Mouse (Mus musculus): ENCODE measurements at regions not wholly inside any gene's neighbourhood (a gene's known extent, or its start where the extent isn't known, plus 50 kb on each side); places are given as distances from the start of the nearest gene placed in this dataset.
A peak's percentile ranks its signal among the peaks of the same experiment; 100 is the strongest.

GRCm38 (mm10) chr7:117878903-117879302, 237.1 kb downstream of the Rps15a start:
- no peak for DNase-seq (ENCODE audit: low spot score in 2 of 2)

DNA sequence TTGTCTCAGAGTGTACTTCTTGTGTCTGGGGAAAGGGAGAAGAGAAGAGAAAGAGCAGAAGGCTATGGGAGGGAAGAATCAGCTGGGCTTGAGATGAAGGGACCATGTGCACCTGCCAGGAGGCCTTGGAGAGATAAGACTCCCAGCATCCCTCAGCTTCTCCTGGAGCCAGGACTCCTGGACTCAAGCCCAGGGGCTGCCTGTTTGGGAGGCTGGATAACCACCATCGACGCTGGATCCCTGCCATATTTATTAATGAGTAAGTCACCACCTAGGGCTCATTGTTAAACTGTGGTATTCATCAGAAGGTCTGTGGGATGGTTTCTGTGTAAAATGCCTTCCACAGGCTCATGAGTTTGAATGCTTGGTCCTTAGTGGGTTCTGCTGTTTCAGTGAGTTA, 240.7 kb downstream of the Rps15a start:
- DNase-seq (ENCODE audit: low spot score in 2 of 2), result no peak

DNA sequence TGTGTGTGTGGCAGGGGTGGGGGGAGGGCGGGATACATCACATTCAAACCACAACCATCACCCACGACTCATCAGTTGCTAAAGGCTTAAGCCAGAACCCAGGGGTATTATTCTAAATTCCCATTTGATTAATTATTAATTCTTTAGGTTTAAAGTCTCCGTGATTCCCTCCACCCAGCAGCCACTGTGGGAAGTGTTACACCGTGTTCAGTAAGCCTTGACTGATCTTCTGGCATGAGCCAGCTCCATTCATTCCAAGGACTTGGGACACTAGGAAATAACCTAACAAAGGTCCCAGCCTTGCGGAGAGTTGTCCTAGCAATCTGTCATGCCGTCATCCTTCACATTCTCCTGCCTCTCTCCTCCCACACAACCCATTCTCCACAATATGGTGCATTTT, 256.6 kb downstream of the Rps15a start:
- DNase-seq (ENCODE audit: low spot score in 2 of 2), result no peak

GRCm38 (mm10) chr7:117855955-117856354, 260.0 kb downstream of the Rps15a start:
- no peak for DNase-seq (ENCODE audit: low spot score in 2 of 2)

DNA sequence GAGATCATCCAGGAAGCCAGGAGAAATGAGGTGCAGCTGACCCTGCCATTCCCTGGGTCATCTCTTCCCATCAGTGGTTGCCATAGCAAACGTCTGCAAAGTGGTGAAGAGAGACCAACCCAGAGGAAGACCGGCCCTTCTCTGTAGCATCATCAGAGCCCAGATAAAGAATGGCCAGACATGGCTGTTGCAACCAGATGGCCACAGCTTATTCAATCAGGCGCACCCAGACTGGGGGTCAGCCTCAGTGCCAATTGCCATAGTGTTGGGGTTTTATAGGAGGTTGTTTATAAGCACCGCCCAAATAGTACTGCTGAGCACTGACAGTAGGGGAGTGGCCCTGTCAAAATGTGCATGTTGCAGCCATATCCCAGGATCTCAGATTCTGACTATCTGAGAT, 262.3 kb downstream of the Rps15a start:
- no peak for DNase-seq (ENCODE audit: low spot score in 2 of 2)

DNA sequence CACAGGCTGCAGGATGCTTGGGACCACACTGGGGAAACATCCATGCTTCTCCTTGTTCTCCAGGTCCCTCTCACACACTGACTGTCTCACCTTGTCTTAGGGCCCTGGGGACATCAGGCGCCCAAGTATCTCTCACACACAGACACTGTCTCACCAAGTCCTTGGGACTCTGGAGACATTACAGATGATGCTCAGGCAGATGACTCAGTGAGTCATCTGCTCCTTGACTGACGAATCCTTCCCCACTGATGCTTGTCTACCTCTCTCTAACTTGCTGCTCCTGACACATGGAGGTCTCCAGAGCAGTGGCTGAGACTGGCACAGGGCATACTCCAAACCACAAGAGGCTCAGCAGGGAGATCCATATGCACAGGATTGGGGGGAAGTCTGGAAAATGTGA, 263.1 kb downstream of the Rps15a start:
- no peak for DNase-seq (ENCODE audit: low spot score in 2 of 2)

- DNase-seq (ENCODE audit: low spot score in 2 of 2), result no peak
Measured at GRCm38 (mm10) chr7:117850822-117851221, 265.2 kb downstream of the Rps15a start.

DNA sequence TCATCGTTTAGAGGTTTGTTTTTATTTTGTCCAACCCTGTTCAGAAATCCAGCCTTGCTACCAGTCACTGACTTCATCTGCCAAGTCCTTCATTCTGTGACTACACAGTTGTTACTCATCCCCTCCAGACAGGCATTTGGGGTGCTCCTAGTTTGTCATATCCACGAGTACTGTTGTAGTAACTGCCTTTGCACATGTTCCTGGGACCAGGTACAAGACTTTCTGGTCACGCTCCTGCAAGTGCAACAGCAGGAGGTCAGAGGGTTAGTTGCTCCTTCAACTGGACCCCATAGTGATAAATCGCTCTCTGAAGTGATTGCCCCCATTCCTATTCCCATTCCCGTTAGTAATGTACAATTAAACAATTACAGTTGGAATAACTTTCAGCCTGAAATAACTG, 269.9 kb downstream of the Rps15a start:
- DNase-seq (ENCODE audit: low spot score in 2 of 2), result no peak

DNA sequence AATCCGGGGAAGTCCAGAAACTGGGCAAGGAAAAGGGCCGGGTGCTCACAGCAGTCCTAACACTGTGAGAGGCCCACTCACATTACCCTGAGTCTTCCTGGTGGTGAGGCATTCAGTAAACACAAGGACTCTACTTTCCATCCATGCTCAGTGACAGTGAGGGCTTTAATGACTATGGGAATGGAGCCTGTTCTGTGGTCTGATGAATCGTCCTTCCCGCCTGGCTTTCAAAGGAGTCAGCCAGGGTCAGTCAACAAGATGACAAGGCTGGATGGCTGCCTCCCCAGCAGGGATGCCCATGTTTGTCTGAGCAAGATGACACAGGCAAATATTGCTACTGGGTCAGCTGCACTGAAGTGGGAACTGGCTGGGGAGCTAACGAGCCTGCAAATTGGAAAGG, 273.2 kb downstream of the Rps15a start:
- DNase-seq (ENCODE audit: low spot score in 2 of 2), result no peak

DNA sequence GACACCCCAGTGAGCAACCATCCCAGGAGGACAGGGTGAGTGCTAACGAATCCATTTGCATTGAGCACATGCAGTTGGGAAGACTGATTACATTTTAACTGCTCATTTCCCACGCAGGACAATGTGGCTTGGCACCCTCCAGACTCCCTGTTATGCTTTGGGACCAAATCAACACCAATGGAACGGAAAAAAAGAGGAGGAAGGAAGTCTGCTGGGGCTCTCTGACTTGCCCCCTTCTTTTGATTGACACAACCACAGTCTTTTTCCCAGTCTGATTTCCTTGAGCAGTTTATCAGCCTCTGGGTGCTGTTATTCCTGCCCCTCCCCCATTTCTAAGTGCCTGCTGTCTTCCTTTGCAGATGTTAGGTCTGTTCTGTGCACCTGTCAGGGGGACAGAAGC, 321.0 kb downstream of the Rps15a start:
- no peak for DNase-seq (ENCODE audit: low spot score in 2 of 2)

DNA sequence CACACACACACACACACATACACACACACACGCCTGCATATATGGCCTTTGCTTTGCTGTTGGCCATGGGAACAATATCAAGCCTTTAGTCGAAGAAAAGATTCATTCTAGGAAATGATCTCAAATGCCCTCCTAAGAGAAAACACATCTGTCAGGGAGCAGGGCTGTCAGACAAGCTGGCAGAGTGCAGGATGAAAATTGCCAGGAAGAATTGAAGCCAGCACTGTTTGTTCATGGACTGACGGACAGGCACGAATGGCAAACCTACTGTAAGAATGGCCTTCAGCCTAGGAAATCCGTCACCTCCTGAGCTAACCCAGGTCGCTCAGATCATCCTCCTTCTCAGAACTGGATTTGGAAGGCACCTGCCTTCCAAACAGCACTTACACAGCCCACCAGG, 322.0 kb downstream of the Rps15a start:
- no peak for DNase-seq (ENCODE audit: low spot score in 2 of 2)

DNA sequence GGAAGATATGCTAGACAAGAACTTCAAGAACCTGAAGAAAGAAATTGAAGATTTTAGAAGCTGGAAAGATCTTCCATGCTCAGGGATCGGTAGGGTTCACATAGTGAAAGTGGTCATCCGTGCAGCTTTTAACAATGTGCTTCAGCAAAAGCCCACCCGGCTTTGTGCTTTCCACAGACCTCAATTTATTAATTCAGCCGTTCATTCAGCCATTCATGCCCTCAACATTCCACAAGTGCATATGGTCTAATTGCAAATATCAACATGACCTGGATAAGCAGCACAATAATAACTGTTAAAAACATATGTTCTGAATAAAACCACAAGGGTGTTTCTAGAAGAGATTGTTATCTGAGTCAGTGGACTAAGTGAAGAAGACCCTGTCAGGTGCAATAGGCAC, 323.5 kb downstream of the Rps15a start:
- DNase-seq (ENCODE audit: low spot score in 2 of 2), result no peak

GRCm38 (mm10) chr7:117778996-117779395, 337.0 kb downstream of the Rps15a start:
- DNase-seq (ENCODE audit: low spot score in 2 of 2), result no peak

DNA sequence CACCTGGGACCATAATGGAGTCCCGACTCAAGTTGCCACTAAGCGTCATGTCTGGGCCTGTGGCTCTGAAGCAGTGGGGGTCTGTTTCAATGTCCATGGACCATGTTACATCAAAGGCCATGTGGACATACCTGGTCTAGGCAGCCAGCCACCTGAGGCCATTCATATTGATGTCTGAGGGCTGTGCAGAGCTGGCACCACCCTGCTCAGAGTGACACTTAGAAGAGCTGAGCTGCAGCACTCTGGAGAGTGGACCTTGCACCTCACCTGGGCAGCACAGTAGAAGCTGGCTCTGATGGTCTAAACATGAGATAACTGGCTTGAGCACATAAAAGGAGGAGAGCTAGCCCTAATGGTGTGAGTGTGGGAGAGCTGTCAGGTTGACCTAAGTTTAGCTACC, 338.1 kb downstream of the Rps15a start:
- no peak for DNase-seq (ENCODE audit: low spot score in 2 of 2)

GRCm38 (mm10) chr7:117771836-117772235, 344.2 kb downstream of the Rps15a start:
- DNase-seq (ENCODE audit: low spot score in 2 of 2), result no peak

DNA sequence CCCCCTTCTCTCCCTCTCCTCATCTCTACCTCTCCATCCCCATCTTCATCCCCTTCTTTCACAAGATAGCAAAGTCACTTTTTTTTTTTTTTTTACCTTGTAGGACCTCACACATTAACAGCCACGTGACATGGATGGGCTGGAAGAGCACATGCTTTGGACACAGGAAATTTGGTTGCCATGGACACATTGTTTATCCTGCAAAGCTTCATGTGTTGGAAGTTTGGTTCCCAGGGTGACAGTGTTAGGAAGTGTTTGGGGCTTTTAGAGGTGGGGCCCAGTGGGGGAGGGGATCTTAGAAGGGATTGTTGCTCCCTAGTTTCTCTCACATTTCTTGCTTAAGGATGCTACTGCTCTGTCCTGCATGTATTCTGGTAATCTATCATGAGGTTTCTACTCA, 356.5 kb downstream of the Rps15a start:
- no peak for DNase-seq (ENCODE audit: low spot score in 2 of 2)

- no peak for DNase-seq (ENCODE audit: low spot score in 2 of 2)
Measured at GRCm38 (mm10) chr7:117757033-117757432, 359.0 kb downstream of the Rps15a start.

- DNase-seq (ENCODE audit: low spot score in 2 of 2), result no peak
Measured at GRCm38 (mm10) chr7:117755830-117756229, 360.2 kb downstream of the Rps15a start.

DNA sequence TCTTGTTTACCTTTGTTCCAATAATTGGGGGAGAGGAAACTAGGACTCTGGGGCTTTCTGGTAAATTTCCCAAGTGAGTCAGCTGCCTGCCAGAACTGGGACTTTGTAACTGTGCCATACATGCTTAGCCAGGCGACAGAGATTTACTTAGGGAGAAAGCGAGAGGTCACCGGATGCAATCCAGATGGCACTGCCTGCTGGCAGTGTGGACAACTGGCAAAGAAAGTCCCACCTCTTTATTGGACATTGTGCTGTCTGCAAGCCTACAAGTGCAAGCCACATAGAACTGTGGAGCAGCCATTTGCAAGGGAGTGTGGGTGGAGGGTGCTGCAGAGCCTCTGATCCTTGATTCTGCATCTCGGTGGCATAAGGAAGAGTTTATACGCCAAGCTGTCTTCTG, 362.7 kb downstream of the Rps15a start:
- DNase-seq (ENCODE audit: low spot score in 2 of 2), result peak; percentile 49 to 57

DNA sequence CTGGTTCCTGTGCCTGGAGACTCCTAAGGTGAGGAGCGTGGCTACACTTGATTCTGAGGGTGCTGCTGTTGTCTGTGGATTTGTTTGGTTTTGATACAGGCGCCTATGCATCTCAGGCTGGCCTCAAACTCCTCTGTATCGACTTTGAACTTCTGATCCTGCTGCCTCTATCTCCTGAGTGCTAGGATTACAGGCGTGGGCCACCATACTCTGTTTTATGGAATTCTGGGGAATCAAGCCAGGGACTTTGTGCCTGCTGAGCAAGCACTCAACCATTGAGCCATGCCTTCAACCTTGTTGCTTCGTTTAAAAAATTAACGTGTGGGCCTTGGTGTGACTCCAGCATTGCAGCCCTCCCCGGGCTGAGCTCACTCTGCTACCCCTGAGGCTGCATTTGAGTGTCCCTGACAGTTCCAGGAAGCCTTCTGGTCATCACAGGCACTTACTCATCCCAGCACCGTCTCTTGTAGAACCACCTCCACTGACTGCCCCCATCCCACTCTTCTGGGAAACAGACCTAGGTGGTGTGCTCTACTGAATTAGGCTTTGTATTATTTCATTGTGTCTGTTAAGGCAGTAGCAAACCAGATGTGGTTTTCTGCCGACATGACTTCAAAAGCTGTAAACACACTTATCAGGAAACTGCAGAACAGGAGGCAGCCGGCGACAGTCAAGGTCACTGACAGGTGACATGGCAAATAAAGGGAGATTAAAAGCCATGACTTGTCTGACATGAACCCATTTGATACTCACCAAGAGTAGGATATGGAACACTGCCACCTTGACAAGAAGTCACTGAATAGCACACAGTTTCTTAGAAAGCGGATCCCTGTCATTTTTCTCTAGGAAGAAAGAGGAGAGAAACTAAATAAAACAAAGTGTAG, 363.4 kb downstream of the Rps15a start:
- no peak for DNase-seq (ENCODE audit: low spot score in 2 of 2)

DNA sequence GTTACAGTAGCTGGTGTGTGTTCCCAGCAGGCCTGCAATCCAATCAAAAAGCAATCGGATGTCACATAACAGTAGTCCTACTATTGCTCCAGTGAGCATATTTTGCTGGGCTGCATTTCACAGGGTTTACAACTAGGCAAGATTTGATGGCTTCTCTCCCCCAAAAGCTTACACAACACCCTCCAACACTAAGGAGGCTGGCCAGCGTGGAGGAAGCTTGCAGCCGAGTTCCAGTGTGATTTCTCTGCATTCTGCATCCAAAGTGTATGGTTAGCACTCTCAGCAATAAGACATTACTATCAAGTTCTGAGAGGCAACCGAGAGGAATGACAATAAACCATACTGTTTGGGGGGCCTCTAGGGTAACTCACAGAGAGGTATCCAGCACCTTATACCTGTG, 367.2 kb downstream of the Xylt1 start:
- no peak for DNase-seq (ENCODE audit: low spot score in 2 of 2)

GRCm38 (mm10) chr7:117746393-117746792, 365.6 kb downstream of the Xylt1 start:
- no peak for DNase-seq (ENCODE audit: low spot score in 2 of 2)

DNA sequence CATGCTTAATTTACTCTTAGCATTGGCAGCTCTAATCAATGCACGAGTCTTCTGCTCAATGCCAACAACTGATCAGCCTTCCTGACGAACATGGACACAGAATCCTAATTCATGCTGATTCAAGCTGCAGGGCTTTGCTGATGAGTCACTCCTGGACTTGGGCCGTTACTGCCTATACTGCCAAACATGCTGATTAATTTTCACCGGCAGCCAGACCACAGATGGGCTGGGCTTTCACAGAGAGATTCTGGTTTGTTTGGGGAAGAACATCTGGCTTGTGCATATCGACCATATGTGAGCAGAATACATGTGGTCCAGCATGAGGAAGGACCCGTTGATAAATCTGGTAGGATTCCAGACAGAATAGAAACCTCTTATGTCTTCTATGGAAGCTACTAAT, 358.9 kb downstream of the Xylt1 start:
- DNase-seq (ENCODE audit: low spot score in 2 of 2), result peak; percentile 66 to 70

- DNase-seq (ENCODE audit: low spot score in 2 of 2), result no peak
Measured at GRCm38 (mm10) chr7:117735699-117736020, 354.9 kb downstream of the Xylt1 start.

All from layer of hippocampus, adult 8-10 months (tissue).